Mouse (Mus musculus) layer of hippocampus, adult 2 months (tissue): ENCODE measurements around the gene Gm17359. TPM values are rescaled to one million over a fixed set of nuclear protein-coding genes. Genes with fewer than 3 reads are reported as not detected.
A peak's percentile ranks its signal among the peaks of the same experiment; 100 is the strongest.

Experiments
- DNase-seq, 2 experiments: peaks; one replicate each; pipeline ENCODE4 v3.0.0; 2022; ENCODE audit warnings: low spot score in 2 of 2
- H3K27ac ChIP-seq: fragments of 200-600 bp; 2 replicates; pipeline ENCODE4 v1.8.1; 2022
- H3K4me3 ChIP-seq: fragments of 200-600 bp; 2 replicates; pipeline ENCODE4 v1.8.1; 2022; ENCODE audit warnings: mild to moderate bottlenecking
- CTCF ChIP-seq: fragments of 200-600 bp; conservative IDR thresholded peaks from 2 replicates; pipeline ENCODE4 v1.8.1; 2022; ENCODE audit warnings: antibody characterized with exemption, mild to moderate bottlenecking, moderate library complexity
- total RNA-seq, 2 experiments: library from RNA; stranded (reverse); gene quantifications; 2 replicates each; pipeline ENCODE4 v1.2.3; 2021

Gene Gm17359
- total RNA-seq, 2 experiments from 2014 or later: not detected

DNA sequence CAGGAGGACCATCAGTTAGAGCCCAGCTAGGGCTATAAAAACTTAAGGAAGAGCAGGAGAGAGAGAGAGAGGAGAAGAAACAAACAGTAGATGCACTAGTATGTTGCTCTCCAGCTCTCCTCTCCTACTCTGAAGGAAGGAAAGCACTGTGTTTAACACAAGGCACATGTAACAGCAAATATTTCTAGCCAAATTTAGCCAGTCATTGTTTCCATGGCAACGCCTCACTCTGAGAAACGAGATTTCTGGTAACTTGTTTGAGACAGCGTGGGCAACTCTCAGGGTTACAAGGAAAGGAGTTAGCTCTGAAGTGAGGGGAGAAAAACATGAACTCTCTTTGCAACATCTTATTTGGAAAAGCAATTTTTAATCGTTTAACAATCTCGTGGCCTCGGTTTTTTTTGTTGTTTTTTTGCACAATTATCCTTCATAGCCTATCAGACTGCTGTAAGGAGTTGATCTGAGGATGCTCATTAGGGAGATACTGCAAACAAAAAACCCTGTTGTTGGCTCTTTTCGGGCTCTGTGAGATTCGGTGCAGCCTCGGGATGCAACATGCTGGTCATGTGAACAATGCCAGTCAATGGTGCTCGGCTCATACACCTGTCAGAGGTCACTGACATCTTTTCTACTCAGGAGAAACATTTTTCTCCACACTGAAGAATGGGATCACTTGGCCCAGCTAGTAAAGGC, 22.3 kb upstream of the Gm17359 start:
- peak overlapping the region; percentile 27; the same call in 1 of the 2 replicates for H3K4me3 ChIP-seq
- H3K27ac ChIP-seq: peak overlapping the region; percentile 85
- no peak for TF ChIP-seq CTCF
- DNase-seq: peak; percentile 75 to 87

DNA sequence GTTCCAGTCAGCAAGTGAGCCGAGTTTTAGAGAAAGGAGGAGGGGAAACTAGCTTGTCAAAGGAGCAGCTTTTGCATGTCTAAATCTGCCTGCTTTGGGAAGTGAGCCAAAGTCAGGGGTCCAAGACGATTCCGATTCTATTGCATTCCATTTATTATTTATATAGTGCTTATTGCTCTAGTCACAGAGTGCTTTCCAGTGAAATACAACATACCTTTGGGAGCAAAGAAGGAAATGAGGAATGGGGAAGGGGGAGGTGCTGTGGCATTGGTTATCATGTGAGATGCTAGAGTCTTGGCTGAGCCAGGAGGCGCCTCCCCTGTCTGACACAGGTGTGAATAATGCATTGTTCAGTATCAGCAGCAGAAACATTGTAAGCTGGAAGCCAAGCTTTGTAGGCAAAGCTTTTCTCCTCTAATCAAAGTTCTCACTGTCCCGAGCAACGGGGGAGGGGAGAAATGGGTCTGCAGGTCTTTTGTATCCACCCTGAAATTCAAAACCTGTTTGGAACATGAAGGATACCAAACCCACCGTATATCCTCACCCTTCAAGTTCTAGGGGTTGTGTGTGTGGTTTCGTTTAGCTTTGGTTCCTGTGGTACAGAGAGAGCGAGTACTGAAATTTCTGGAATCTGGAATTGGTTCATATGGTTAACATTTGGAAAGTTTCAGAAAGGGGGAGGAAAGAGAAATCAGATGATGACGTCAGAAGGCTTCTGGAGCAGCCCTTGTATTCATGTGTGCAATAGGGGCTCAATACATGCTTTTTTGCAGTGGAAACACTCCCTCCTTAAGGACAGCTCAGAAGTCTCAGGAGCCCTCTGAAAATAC, 11.5 kb upstream of the Gm17359 start:
- H3K4me3 ChIP-seq: no peak overlapping the region
- DNase-seq: no peak
- no peak overlapping the region for H3K27ac ChIP-seq
- TF ChIP-seq CTCF: no peak

DNA sequence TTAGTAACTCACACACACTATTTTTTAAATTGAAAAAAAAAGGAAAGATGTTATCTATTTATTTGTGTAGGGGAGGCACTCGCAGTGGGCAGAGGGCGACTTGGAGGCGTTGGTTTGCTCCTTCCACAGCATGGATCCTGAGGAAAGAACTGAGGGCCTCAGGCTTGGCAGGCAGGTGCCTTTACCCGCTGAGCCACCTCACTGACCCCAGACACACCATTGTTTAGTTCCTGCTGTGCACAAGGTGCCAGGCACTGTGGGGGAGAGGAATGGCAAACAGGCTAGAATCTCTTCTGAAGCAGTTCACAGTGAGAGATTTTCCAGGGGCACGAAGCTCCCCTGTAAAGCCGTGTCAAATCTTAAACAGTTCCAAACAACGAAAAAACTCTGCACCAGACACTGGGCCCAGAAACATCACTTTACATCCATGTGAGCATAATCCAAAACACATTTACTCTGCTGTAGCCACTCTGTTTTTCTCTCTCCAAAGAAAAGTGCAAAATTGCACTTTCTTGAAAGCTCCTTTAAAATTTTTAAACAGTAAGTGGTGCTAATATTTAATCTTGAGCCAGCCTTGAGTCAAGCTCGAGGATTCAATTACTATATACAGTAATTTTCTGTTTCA, 6.7 kb upstream of the Gm17359 start:
- no peak for TF ChIP-seq CTCF
- DNase-seq: no peak
- H3K4me3 ChIP-seq: no peak overlapping the region
- H3K27ac ChIP-seq: no peak overlapping the region

DNA sequence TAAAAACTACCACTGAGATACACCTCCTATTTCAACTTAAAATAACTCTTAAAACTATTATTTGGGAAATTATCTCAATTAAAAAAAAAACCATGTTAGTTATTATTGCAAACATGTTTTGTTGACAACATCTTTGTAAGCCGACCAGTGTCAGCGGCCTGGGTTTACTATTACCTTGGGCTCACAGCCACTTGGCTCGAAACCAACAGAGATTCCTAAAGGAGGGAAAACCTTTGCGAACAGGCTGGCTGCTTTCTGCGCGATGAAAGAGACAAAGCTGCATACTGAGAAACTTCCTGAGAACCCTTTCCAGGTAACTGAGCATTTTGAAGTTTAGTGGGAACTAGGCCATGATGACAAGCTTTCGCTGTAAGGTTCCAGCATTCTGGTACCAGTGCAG, 3.4 kb upstream of the Gm17359 start:
- Histone ChIP-seq H3K4me3 (no peak overlapping the region), H3K27ac (no peak overlapping the region)
- no peak for DNase-seq
- no peak for TF ChIP-seq CTCF

DNA sequence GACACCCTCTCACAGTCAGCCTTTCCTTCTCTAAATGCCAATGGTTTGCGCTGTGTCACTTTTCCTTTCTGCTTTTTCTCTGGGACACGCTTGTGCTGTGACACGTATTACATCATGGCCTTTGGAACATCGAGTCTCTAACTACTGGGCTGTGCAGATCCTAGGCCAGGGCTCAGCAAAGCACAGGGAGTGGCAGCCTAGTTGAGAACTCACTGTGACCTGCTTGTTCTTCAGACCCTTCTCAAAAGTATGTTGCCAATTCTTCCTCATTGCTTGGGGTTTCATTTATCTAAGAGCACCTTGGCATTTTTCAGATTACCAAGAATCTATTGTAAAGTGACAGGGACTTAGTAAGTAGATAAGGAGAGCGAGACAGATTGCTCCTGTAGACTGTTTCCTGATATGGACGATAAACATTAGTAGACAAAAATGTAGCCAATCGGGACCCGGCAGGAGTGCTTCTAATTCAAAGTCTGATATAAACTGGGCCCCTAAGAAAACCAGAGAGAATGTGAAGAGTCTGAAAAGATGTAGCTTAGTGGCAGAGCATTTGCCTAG, 2.7 kb upstream of the Gm17359 start:
- H3K27ac ChIP-seq: no peak overlapping the region
- H3K4me3 ChIP-seq: no peak overlapping the region
- no peak for DNase-seq
- TF ChIP-seq CTCF: no peak

DNA sequence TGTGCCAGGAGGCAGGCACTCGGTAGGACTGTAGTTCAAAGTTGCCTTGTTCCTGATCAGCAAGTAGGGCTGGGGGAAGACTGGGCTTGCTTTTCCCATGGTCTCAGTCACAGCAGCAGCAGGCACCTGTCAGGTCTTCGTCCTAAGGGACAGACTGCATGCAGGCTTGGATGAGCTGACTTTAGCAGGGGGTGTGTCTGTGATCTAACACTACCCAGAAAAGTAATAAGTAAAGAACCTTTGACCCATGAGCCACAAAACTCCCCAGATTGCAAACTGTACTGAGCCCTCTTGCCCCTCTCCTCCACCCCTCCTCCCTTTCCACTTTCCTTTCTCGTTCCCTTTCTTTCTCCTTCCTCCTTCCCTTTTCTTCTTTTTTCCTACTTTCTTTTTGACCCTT, 4.3 kb downstream of the Gm17359 start:
- no peak for DNase-seq
- H3K4me3 ChIP-seq: no peak overlapping the region
- no peak overlapping the region for H3K27ac ChIP-seq
- no peak for TF ChIP-seq CTCF

DNA sequence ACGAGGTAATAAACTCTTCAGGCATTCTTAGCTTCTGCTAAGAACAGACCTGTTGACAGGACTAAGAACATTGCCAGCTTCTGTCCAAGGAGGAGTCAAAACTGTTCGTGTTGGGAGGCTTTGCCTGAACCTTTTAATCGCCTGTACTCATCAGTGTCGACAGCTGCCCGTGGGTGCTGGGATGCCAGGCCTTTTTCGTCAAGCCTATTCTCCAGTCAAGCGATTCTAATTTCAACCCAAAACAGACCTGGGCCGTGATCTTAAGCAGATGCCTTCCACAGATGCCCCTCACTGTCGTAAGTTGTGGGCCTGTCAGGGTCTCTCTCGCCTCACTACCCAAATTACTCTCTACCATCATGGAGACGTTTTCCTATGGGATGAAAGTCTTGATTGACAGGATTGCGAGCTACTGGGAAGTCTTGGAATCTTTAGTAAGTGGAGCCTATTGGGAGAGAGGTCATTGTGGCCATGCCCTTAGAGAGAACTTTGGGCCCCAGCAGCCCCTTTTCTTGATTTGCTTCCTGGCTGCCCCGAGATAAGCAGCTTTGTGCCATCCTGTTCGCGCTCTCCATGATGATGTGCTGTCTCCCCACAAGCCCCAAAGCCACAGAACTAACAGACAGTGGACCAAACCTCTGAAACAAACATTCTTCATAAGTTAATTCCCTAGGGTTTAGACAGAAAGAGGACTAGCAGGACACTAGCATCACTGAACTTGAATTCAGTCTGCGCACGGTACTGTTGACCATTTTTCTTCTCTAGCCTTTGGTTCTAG, 6.7 kb downstream of the Gm17359 start:
- no peak for DNase-seq

DNA sequence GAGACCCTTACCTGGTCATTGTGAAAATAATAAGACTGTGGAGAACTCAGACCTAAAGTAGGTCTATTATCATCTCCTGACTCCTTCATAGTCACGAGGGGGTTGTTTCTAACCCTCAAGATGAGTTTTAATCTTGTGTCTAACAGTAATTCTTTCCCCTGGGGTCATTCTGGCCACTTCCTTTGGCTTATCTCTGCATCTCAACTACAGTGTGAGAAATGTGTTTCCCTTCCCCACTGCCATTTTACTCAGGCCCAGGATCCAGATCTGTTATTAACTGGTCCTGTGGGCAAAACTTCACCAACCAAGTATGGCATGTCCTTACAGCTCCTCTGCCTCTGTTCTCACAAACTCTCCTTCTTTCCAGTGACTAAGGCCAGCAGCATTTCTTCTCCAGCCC, 12.8 kb downstream of the Gm17359 start:
- Histone ChIP-seq H3K4me3 (no peak overlapping the region), H3K27ac (no peak overlapping the region)
- DNase-seq: no peak
- TF ChIP-seq CTCF: no peak

More for the DNA sequence above, 6.7 kb downstream of the Gm17359 start:
- Histone ChIP-seq H3K4me3 (no peak overlapping the region), H3K27ac (no peak overlapping the region)
- no peak for TF ChIP-seq CTCF

DNA sequence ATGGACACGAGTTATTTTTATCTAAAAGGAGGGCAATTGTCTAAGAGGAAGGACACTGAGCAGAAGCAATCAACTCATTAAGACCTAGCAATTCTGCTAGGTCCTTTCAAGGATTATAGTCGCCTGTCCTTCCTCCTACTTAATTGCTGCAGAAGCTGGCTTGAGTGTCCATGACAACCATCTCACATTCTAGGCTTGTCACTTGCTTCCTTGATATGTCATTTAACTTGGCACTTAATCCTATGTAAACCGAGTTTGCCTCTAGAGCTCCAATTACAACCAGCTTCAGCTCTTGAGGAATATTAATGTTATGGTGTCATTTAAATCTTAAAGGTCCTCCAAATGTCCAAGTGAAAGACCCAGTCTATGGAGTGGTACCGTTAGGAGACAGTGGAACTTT, 22.3 kb downstream of the Gm17359 start:
- no peak for DNase-seq
- no peak for TF ChIP-seq CTCF
- Histone ChIP-seq H3K4me3 (no peak overlapping the region), H3K27ac (no peak overlapping the region)

DNA sequence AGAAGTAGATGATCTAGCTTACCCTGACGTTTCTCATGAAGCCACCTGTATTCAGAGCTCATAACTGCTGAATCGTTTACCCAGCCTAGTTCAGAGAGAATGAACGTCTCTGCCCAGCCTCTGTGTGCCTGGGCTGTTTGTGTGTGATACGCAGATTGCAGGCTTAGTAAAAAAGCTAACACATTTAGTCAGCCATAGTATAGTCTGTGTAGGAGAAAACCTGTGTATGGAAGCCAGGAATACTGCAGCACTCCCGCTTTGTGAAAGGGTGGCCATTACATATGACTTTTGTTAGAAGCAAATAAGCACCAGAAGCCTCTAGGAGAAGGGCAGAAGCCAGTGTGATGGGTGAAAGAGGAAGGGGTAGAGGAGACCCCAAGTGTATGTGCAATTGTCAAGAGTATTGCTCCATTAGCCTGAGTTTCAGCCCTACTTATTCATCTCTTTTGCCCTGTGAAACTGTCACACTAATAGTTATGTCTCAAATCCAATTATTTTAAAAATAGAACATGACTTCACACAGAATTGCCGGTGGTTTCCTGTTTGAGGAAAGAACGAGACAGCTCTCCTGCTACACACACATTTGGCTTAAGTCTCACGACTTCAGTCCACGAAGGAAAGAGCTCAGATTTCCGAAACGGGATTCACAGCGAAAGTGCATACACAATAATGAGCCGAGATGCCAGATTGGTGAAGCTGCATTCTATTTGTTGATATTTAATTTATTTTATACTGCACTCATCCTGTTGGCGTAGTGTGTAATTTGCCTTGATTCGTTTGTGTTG, 24.0 kb downstream of the Gm17359 start:
- Histone ChIP-seq H3K4me3 (peak overlapping the region; percentile 31), H3K27ac (peak overlapping the region; percentile 56)
- peak in 1 of 2 experiments; percentile 7 for DNase-seq
- TF ChIP-seq CTCF: no peak

DNA sequence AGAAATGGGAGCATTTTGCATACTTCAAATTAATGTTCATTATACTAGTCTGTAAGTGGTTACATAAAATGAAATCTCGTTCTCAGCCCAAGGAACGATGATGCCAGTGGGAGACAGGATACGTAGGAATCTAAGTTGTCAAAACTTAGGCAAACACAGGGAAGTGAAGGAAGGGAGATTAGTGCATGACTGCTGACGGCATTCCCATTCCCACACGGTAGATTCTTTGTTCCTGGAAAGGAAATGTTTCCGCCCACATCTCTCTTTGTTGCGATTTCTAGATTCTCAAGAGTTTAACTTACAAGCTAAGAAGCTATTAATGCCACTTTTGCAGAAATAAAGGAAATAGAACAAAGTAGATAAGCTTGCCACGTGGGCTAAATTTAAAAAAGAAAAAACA, 29.6 kb downstream of the Gm17359 start:
- TF ChIP-seq CTCF: no peak
- H3K4me3 ChIP-seq: no peak overlapping the region
- no peak overlapping the region for H3K27ac ChIP-seq
- peak in 1 of 2 experiments; percentile 32 for DNase-seq

DNA sequence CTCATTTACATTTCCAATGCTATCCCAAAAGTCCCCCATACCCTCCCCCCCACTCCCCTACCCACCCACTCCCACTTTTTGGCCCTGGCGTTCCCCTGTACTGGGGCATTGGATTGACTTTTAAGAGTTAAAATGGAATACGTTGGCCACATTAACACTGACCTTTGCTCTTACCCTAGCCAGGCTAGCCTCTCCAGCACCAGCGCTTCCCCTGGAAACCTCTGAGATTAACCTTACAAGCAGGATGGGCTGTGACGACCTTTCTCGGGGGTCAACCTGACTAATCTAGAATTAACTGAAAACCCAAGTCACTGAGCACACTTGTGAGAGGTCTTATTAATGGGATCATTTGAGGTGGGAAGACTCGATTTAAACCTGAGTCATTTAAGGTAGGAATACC, 31.8 kb downstream of the Gm17359 start:
- no peak overlapping the region for H3K4me3 ChIP-seq
- no peak for DNase-seq
- no peak for TF ChIP-seq CTCF
- no peak overlapping the region for H3K27ac ChIP-seq
